Mouse (Mus musculus) erythroblast, adult 5-6 weeks (primary cell): ENCODE measurements around the gene H2-Q10. TPM values are rescaled to one million over a fixed set of nuclear protein-coding genes. Genes with fewer than 3 reads are reported as not detected.
A peak's percentile ranks its signal among the peaks of the same experiment; 100 is the strongest.
"Not testable (repeated sequence)": the region's sequence is repeated elsewhere in the genome, so short reads cannot be mapped to it uniquely, and the experiment has no call there.

ENCODE experiments used
- ATAC-seq: replicated peaks from 2 replicates; pipeline ENCODE4 v1.8.0; 2016; ENCODE audit warnings: moderate number of reproducible peaks, mild to moderate bottlenecking, moderate TSS enrichment, inconsistent platforms; ENCODE audit not compliant: poor library complexity, low FRiP score, severe bottlenecking
- total RNA-seq, 2 experiments: library from RNA; stranded (forward) in 1 of 2; stranded (reverse) in 1 of 2; fragments of 150-400 nt in 1 of 2; fragments of 200-764, 138-1000 nt in 1 of 2; gene quantifications; 2 replicates each; pipeline versions ENCODE4 v1.2.3 to v1.2.4; 2015 to 2017; ENCODE audit warnings: low replicate concordance in 2 of 2

The H2-Q10 gene
- total RNA-seq, 2 experiments from 2014 or later = 1.0 to 8.3 TPM

DNA sequence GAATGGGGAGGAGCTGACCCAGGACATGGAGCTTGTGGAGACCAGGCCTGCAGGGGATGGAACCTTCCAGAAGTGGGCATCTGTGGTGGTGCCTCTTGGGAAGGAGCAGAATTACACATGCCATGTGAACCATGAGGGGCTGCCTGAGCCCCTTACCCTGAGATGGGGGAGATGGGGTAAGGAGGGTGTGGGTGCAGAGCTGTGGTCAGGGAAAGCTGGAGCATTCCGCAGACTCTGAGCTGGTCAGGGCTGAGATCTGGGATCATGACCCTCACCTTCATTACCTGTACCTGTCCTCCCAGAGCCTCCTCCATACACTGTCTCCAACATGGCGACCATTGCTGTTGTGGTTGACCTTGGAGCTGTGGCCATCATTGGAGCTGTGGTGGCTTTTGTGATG is 27.5 kb upstream of the H2-Q10 start:
- not testable (repeated sequence) for ATAC-seq

DNA sequence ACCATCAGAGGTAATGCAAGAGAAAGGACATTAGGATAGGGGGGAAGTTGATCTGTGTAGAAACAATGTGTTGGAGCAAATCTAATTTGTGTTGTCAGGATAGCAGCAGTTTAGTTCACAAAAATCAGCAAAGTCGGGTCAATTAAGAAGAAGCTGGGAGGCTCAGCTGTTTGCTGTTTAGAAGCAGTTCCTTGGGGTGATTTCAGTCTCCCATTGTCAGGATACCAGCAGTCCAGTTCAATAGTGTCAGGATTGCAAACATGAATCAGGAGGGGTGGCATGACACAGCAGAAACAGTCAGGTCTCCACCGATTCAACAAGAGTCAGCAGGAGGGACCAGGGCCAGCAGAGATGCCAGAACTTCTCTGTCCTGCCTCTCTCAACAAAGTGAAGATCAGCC is 25.4 kb upstream of the H2-Q10 start:
- not testable (repeated sequence) for ATAC-seq

GRCm38 (mm10) chr17:35458247-35458646 is 11.6 kb upstream of the H2-Q10 start:
- ATAC-seq = not testable (repeated sequence)

DNA sequence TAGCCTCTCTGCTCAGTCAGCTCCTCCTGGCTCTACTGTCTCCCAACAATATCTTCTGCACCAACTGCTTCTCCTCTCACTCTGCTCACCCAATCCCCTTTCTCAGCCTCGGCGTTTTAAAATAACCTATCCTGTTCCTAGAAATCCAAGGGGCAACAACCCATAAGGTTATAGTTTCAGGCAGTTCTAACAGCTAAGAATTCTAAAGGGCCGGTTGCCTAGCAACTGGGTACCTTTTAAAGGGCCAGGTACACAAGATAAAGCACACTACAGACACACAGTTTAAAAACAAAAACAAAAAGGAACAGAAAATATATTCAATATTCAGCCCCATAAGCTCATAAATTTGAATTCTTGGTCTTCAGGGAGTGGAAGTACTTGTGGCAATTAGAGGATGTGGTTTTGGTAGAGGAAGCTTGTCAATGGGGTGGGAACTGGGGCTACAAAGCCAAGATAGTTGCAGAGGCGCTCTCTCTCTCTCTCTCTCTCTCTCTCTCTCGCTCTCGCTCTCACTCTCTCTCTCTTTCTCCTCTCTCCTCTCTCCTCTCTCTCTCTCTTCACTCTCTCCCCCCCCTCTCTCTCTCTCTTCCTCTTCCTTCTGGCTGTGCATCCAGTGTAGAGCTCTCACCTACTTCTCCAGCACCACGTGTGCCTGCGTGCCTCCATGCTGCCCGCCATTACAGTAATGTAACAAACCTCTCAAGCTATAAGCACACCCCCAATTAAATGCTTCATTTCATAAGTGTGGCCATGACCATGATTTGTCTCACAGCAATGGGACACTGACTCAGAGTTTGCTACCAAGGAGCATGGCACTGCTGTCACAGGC is 9.2 kb upstream of the H2-Q10 start:
- not testable (repeated sequence) for ATAC-seq

- not testable (repeated sequence) for ATAC-seq
Measured at GRCm38 (mm10) chr17:35465651-35466050, 4.2 kb upstream of the H2-Q10 start.

GRCm38 (mm10) chr17:35468936-35469335 is 953 bp upstream of the H2-Q10 start:
- not testable (repeated sequence) for ATAC-seq

- ATAC-seq = peak; percentile 92
Measured at GRCm38 (mm10) chr17:35484066-35484465, 14.2 kb downstream of the H2-Q10 start.

GRCm38 (mm10) chr17:35485702-35486101 is 15.8 kb downstream of the H2-Q10 start:
- no peak for ATAC-seq

DNA sequence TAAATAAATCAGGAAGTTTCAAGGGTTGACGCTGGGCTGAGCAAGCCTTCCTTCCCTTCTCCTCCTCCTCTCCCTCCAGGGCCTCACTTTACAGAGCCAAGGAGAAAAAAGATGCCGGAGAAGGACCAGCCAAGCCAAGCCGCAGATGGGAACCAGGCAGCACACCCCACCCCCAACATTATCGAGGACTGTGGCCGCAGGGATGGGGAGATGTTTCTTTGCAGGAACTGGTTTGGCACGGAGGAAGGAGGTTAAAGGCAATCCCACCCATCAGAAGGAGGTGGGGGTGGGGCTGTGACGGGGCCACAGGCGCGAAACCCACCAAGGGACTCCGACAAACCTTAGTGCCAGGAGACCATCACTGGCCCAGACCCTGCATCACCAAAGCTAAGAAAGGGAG is 16.8 kb downstream of the H2-Q10 start:
- ATAC-seq = no peak

GRCm38 (mm10) chr17:35488041-35488440 is 18.2 kb downstream of the H2-Q10 start:
- no peak for ATAC-seq

GRCm38 (mm10) chr17:35490320-35490719 is 20.4 kb downstream of the H2-Q10 start:
- no peak for ATAC-seq

DNA sequence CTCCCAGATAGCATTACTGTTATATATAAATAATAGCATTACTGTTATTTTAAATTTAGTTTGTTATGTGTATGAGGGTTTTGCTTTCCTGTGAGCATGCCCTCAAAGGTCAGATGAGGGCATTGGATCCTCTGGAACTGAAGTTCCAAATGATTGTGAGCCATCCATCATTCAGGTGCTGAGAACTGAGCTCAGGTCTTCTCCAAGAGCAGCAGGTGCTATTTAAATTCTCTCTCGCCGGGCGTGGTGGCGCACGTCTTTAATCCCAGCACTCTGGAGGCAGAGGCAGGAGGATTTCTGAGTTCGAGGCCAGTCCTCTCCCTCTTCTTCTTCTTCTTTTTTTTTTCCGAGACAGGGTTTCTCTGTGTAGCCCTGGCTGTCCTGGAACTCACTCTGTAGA is 27.2 kb downstream of the H2-Q10 start:
- ATAC-seq = no peak

GRCm38 (mm10) chr17:35502226-35502625 is 32.3 kb downstream of the H2-Q10 start:
- ATAC-seq = no peak

GRCm38 (mm10) chr17:35502762-35503161 is 32.9 kb downstream of the H2-Q10 start:
- no peak for ATAC-seq

- no peak for ATAC-seq
Measured at GRCm38 (mm10) chr17:35503849-35504248, 34.0 kb downstream of the H2-Q10 start.

GRCm38 (mm10) chr17:35504628-35505481 is 35.0 kb downstream of the H2-Q10 start:
- ATAC-seq = no peak

DNA sequence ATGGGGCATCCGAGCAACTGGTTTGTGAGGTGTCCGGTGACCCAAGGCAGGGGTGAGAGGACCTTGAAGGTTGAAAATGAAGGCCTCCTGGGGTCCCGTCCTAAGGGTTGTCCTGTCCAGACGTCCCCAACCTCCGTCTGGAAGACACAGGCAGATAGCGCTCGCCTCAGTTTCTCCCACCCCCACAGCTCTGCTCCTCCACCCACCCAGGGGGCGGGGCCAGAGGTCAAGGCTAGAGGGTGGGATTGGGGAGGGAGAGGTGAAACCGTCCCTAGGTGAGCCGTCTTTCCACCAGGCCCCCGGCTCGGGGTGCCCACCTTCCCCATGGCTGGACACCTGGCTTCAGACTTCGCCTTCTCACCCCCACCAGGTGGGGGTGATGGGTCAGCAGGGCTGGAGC is 35.9 kb downstream of the H2-Q10 start, which contains the start of gene Pou5f1:
Gene Pou5f1, plus strand, starts transcription at position 243 of the 400 bp plus-strand sequence.
- ATAC-seq = no peak

GRCm38 (mm10) chr17:35506881-35507280 is 37.0 kb downstream of the H2-Q10 start:
- ATAC-seq = no peak

GRCm38 (mm10) chr17:35507556-35508260 is 37.8 kb downstream of the H2-Q10 start:
- ATAC-seq = no peak

DNA sequence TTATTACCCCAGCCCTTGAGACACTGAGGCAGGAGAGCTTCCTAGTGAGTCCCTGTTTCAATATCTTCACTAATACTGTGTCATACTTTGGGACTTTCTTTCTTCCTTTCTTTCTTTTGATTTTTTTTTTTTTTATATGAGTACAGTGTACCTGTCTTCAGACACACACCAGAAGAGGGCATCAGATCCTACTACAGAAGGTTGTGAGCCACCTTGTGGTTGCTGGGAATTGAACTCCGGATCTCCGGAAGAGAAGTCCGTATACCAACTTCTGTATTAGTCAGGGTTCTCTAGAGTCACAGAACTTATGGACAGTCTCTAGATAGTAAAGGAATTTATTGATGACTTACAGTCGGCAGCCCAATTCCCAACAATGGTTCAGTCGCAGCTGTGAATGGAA is 38.4 kb downstream of the H2-Q10 start:
- ATAC-seq = not testable (repeated sequence)
